Mouse (Mus musculus) liver, postnatal 0 days (tissue): Measurements from ENCODE around the gene Rims1. TPM values are rescaled to one million over a fixed set of nuclear protein-coding genes. Genes with fewer than 3 reads are reported as not detected.
A peak's percentile ranks its signal among the peaks of the same experiment; 100 is the strongest.

Experiments
- ATAC-seq: fragments of 200-750 bp; cut with Nextera tagmentation; 2 replicates; pipeline ENCODE4 v1.8.0; 2017; ENCODE audit warnings: mild to moderate bottlenecking, moderate library complexity
- DNase-seq: peaks from one replicate; pipeline ENCODE4 v3.0.0-alpha.2; 2016
- H3K27ac ChIP-seq: fragments of 300-500 bp; sonication (generic); 2 replicates; pipeline ENCODE4 v1.5.1; 2014; ENCODE audit warnings: antibody characterized with exemption, moderate library complexity, mild to moderate bottlenecking, low read depth
- H3K27me3 ChIP-seq: fragments of 300-500 bp; sonication (generic); 2 replicates; pipeline ENCODE4 v1.6.1; 2014; ENCODE audit warnings: low read length, control low read depth, mixed read lengths; ENCODE audit not compliant: insufficient read depth
- H3K36me3 ChIP-seq: fragments of 300-500 bp; sonication (generic); replicated peaks from 2 replicates; pipeline ENCODE4 v1.6.1; 2014; ENCODE audit warnings: mild to moderate bottlenecking, control low read depth, low read length, moderate library complexity, mixed read lengths; ENCODE audit not compliant: insufficient read depth
- H3K4me1 ChIP-seq: fragments of 300-500 bp; sonication (generic); 2 replicates; pipeline ENCODE4 v1.6.1; 2014; ENCODE audit warnings: antibody characterized with exemption, mild to moderate bottlenecking, control low read depth; ENCODE audit not compliant: insufficient read depth
- H3K4me2 ChIP-seq: fragments of 300-500 bp; sonication (generic); 2 replicates; pipeline ENCODE4 v1.6.1; 2014; ENCODE audit warnings: low read depth, mild to moderate bottlenecking, low read length, moderate library complexity, mixed read lengths
- H3K4me3 ChIP-seq: fragments of 300-500 bp; sonication (generic); 2 replicates; pipeline ENCODE4 v1.5.1; 2014; ENCODE audit warnings: low read depth, low read length
- H3K9ac ChIP-seq: fragments of 300-500 bp; sonication (generic); replicated peaks from 2 replicates; pipeline ENCODE4 v1.6.1; 2014; ENCODE audit warnings: mild to moderate bottlenecking, moderate library complexity
- H3K9me3 ChIP-seq: fragments of 300-500 bp; sonication (generic); 2 replicates; pipeline ENCODE4 v1.6.1; 2016; ENCODE audit warnings: mild to moderate bottlenecking, control low read depth, low read length, mixed read lengths
- CTCF ChIP-seq: sonication (generic); IDR thresholded peaks from 2 replicates; pipeline ENCODE4 v1.5.1; 2016; ENCODE audit warnings: antibody characterized with exemption, low read depth
- EP300 ChIP-seq: IDR thresholded peaks from 2 replicates; pipeline ENCODE4 v1.6.1; 2016; ENCODE audit warnings: antibody characterized with exemption, low read depth, mild to moderate bottlenecking
- WGBS: fragments of 180-500 bp; shearing (Covaris S2); extraction: QIAGEN DNeasy Blood & Tissue Kit; methylation state at CpG from one replicate; pipeline ENCODE4 v1.1.7; 2014; ENCODE audit not compliant: insufficient replicate concordance; 5-methylcytosine and 5-hydroxymethylcytosine counted together
- polyA plus RNA-seq: library from polyadenylated mRNA; unstranded; fragments of >200 nt; fragmentation: Nextera tagmentation; extraction: Ambion mirVana; gene quantifications from 2 replicates; pipeline ENCODE4 v1.2.1, GENCODE M21; 2015

The Rims1 gene
- polyA plus RNA-seq, 1 experiment from 2014 or later, result not detected

DNA sequence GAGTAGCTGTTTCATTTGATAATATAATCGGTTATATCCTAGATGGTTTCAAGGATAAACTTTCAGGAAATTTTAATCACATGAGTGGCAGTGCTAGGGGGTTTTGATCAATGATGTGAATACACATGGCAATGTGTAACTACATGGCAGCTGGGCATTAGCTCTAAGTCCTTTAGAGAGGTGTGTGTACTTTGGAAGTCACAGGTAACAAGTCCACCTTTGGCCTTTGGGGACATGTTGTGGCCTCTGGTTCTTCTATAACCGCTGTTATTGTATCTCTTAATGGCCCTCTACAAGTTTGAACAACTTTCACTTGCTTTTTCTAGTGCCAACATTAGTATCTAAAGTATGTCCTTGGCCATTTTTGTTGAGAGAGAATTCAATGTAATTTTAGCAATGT, 171.9 kb downstream of the Rims1 start:
- TF ChIP-seq CTCF (no peak), EP300 (no peak)
- WGBS, result 74% methylated on average over 2 of the region's 2 CpGs
- DNase-seq (no peak), ATAC-seq (peak; percentile 76)
- no peak overlapping the region for H3K27ac ChIP-seq
- no peak overlapping the region for H3K9ac ChIP-seq
- no peaks in the 10 kb centered on the region for H3K27me3 ChIP-seq
- no peaks in the 10 kb centered on the region for H3K36me3 ChIP-seq
- H3K4me2 ChIP-seq, result no peak overlapping the region
- H3K9me3 ChIP-seq, result no peaks in the 10 kb centered on the region
- H3K4me1 ChIP-seq, result no peaks in the 10 kb centered on the region
- no peak overlapping the region for H3K4me3 ChIP-seq

DNA sequence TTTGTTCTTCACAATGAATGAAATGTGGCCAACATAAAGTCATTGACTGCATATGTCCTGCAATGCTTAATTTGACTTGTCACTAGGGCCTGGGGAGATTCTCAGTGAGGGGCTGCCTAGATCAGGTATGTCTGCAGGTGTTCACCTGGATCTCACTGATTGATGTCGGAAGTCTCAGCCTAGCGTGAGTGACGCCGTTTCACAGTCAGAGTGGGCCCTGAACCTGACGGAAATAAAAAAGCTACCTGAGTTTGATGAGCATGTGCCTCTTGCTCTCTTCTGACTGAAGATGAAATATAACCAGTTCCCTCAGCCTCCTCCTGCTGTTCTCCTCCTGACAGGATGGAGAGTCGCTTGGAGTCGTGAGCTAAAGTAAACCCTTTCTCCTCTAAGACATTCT, 173.2 kb downstream of the Rims1 start:
- Histone ChIP-seq H3K4me2 (no peak overlapping the region), H3K36me3 (no peaks in the 10 kb centered on the region), H3K9me3 (no peaks in the 10 kb centered on the region), H3K27ac (no peak overlapping the region), H3K9ac (no peak overlapping the region), H3K4me3 (no peak overlapping the region), H3K4me1 (no peaks in the 10 kb centered on the region), H3K27me3 (no peaks in the 10 kb centered on the region)
- ATAC-seq (no peak), DNase-seq (no peak)
- WGBS, result 75% methylated on average over 7 of the region's 7 CpGs
- TF ChIP-seq CTCF (no peak), EP300 (no peak)

- H3K9ac ChIP-seq, result no peak overlapping the region
- ATAC-seq (no peak), DNase-seq (no peak)
- no peak overlapping the region for H3K4me2 ChIP-seq
- TF ChIP-seq EP300 (no peak), CTCF (no peak)
- WGBS, result 81% methylated on average over 6 of the region's 6 CpGs
- H3K27me3 ChIP-seq, result no peaks in the 10 kb centered on the region
- H3K9me3 ChIP-seq, result no peaks in the 10 kb centered on the region
- H3K4me3 ChIP-seq, result no peak overlapping the region
- H3K4me1 ChIP-seq, result no peaks in the 10 kb centered on the region
- no peaks in the 10 kb centered on the region for H3K36me3 ChIP-seq
- H3K27ac ChIP-seq, result no peak overlapping the region
Measured at GRCm38 (mm10) chr1:22631991-22632390, 173.8 kb downstream of the Rims1 start.

DNA sequence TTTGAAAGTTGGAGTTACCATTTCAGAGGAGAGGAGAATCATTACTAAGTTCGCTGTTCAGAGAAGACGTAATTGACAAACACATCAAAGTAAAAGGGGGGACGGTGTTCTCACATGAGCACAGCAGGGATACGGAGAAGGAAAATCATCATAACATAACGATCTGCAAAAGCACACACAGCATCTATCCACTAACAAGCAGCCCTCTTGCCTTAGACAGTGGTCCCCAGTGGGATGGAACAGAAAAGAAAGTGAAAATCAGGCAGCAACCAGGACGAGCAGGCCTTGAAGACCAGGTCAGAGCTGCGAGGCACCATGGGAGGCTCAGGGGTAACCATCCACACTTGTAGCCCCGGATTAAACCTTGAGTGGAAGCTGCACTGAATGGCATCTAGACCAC, 176.8 kb downstream of the Rims1 start:
- no peak overlapping the region for H3K4me3 ChIP-seq
- ATAC-seq (no peak), DNase-seq (no peak)
- H3K4me2 ChIP-seq, result no peak overlapping the region
- no peaks in the 10 kb centered on the region for H3K27me3 ChIP-seq
- no peak overlapping the region for H3K9ac ChIP-seq
- no peak overlapping the region for H3K27ac ChIP-seq
- H3K36me3 ChIP-seq, result no peaks in the 10 kb centered on the region
- H3K4me1 ChIP-seq, result no peaks in the 10 kb centered on the region
- 72% methylated on average over 8 of the region's 8 CpGs for WGBS
- TF ChIP-seq EP300, result no peak
- no peak for TF ChIP-seq CTCF
- H3K9me3 ChIP-seq, result no peaks in the 10 kb centered on the region

DNA sequence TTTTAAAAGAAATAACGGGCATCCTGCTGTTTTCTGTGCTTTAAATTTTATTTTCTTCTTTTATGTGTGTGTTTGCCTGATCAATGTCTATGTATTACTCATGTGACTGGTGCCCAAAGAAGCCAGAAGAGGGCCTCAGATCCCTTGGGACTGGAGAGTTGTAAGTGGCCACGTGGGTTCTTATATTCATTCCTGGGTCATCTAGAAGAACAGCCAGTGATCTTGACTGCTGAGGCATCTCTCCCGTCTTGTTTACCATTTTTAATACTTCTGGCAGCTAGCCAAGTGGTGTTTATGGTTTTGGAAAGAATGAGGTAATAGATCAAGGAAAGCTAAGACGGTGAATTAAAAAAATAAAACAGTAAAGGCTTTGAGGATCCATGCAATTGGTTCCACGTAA, 178.8 kb downstream of the Rims1 start:
- Histone ChIP-seq H3K4me1 (no peaks in the 10 kb centered on the region), H3K36me3 (no peaks in the 10 kb centered on the region), H3K4me3 (no peak overlapping the region), H3K4me2 (no peak overlapping the region), H3K9me3 (no peaks in the 10 kb centered on the region), H3K27ac (no peak overlapping the region), H3K27me3 (no peaks in the 10 kb centered on the region), H3K9ac (no peak overlapping the region)
- ATAC-seq, result no peak
- WGBS, result 47% methylated on average over 5 of the region's 5 CpGs
- no peak for DNase-seq
- no peak for TF ChIP-seq EP300
- TF ChIP-seq CTCF, result no peak

DNA sequence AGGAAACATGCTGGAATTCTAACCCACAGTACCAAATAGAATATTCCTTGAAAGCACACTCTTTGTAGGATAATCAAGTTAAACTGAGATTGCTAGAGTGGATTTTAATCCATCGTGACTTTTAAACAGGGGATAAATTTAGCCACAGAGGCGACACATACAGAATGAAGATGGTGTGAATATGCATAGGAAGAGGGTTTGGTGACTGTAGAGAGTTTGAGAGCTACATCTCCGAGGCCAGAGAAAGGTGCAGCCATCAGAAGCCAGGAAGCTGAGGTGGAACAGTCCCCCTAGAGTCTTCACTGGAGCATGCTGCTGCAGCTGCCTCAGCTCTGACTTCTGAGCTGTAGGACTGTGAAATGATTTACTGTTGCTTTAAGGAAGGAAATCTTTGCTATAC, 179.5 kb downstream of the Rims1 start:
- no peaks in the 10 kb centered on the region for H3K4me1 ChIP-seq
- H3K27ac ChIP-seq, result no peak overlapping the region
- no peak overlapping the region for H3K9ac ChIP-seq
- ATAC-seq, result no peak
- no peak overlapping the region for H3K4me3 ChIP-seq
- H3K36me3 ChIP-seq, result no peaks in the 10 kb centered on the region
- no peak for TF ChIP-seq EP300
- TF ChIP-seq CTCF, result no peak
- H3K27me3 ChIP-seq, result no peaks in the 10 kb centered on the region
- 53% methylated on average over 3 of the region's 3 CpGs for WGBS
- no peaks in the 10 kb centered on the region for H3K9me3 ChIP-seq
- no peak overlapping the region for H3K4me2 ChIP-seq
- DNase-seq, result no peak

- Histone ChIP-seq H3K4me3 (no peak overlapping the region), H3K4me1 (no peaks in the 10 kb centered on the region), H3K4me2 (no peak overlapping the region), H3K9me3 (peaks cover 3% of the 10 kb centered on the region), H3K27ac (peak overlapping the region; percentile 29), H3K27me3 (no peaks in the 10 kb centered on the region), H3K9ac (no peak overlapping the region), H3K36me3 (no peaks in the 10 kb centered on the region)
- ATAC-seq (peak; percentile 99), DNase-seq (peak; percentile 14)
- TF ChIP-seq CTCF, result no peak
- TF ChIP-seq EP300, result no peak; the same call in 1 of the 2 replicates
- 43% methylated on average over 8 of the region's 8 CpGs for WGBS
Measured at GRCm38 (mm10) chr1:22620827-22621226, 185.0 kb downstream of the Rims1 start.
